Mouse (Mus musculus) midbrain, postnatal 0 days (tissue): ENCODE measurements around the gene 1700016K19Rik. TPM values are rescaled to one million over a fixed set of nuclear protein-coding genes. Genes with fewer than 3 reads are reported as not detected.
"Not testable (repeated sequence)": the region's sequence is repeated elsewhere in the genome, so short reads cannot be mapped to it uniquely, and the experiment has no call there.

Experiments
- ATAC-seq: fragments of 200-750 bp; cut with Nextera tagmentation; 2 replicates; pipeline ENCODE4 v1.8.0; 2017; ENCODE audit warnings: moderate number of reproducible peaks, mild to moderate bottlenecking, moderate TSS enrichment, moderate library complexity; ENCODE audit not compliant: low FRiP score
- DNase-seq: peaks from one replicate; pipeline ENCODE4 v3.0.0-alpha.2; 2015; ENCODE audit warnings: low spot score
- H3K27ac ChIP-seq: fragments of 300-500 bp; sonication (generic); 2 replicates; pipeline ENCODE4 v1.5.1; 2014; ENCODE audit warnings: low read depth, mild to moderate bottlenecking, low read length, mixed read lengths
- H3K27me3 ChIP-seq: fragments of 300-500 bp; sonication (generic); 2 replicates; pipeline ENCODE4 v1.6.1; 2014; ENCODE audit warnings: low read length, control low read depth, mixed read lengths; ENCODE audit not compliant: insufficient read depth
- H3K36me3 ChIP-seq: fragments of 300-500 bp; sonication (generic); 2 replicates; pipeline ENCODE4 v1.6.1; 2014; ENCODE audit warnings: low read length, control low read depth, mixed read lengths; ENCODE audit not compliant: insufficient read depth
- H3K4me1 ChIP-seq: fragments of 300-500 bp; sonication (generic); 2 replicates; pipeline ENCODE4 v1.6.1; 2014; ENCODE audit warnings: mild to moderate bottlenecking, control low read depth, antibody characterized with exemption, low read length, mixed read lengths; ENCODE audit not compliant: insufficient read depth
- H3K4me2 ChIP-seq: fragments of 300-500 bp; sonication (generic); 2 replicates; pipeline ENCODE4 v1.6.1; 2014; ENCODE audit warnings: low read depth, mild to moderate bottlenecking, low read length, mixed read lengths; ENCODE audit not compliant: poor library complexity, severe bottlenecking
- H3K4me3 ChIP-seq: fragments of 300-500 bp; sonication (generic); 2 replicates; pipeline ENCODE4 v1.5.1; 2014; ENCODE audit warnings: low read depth, mild to moderate bottlenecking, low read length, moderate library complexity
- H3K9ac ChIP-seq: fragments of 300-500 bp; sonication (generic); replicated peaks from 2 replicates; pipeline ENCODE4 v1.6.1; 2014; ENCODE audit warnings: mild to moderate bottlenecking, low read length, moderate library complexity, mixed read lengths; ENCODE audit not compliant: poor library complexity, severe bottlenecking
- H3K9me3 ChIP-seq: fragments of 300-500 bp; sonication (generic); 2 replicates; pipeline ENCODE4 v1.6.1; 2016; ENCODE audit warnings: low read length, control low read depth
- CTCF ChIP-seq: IDR thresholded peaks from 2 replicates; pipeline ENCODE4 v1.5.1; 2016; ENCODE audit warnings: antibody characterized with exemption, mild to moderate bottlenecking
- WGBS: fragments of 180-500 bp; shearing (Covaris S2); extraction: QIAGEN DNeasy Blood & Tissue Kit; methylation state at CpG from one replicate; pipeline ENCODE4 v1.1.7; 2014; 5-methylcytosine and 5-hydroxymethylcytosine counted together
- polyA plus RNA-seq: library from polyadenylated mRNA; unstranded; fragments of >200 nt; fragmentation: Nextera tagmentation; extraction: Ambion mirVana; gene quantifications from 2 replicates; pipeline ENCODE4 v1.2.1, GENCODE M21; 2015
- total RNA-seq: library from RNA; depleted of rRNA; stranded (reverse); fragments of >200 nt; gene quantifications from 2 replicates; pipeline ENCODE4 v1.2.3, GENCODE M21; 2014

Gene 1700016K19Rik
- total and polyA plus RNA-seq, 2 experiments from 2014 or later = 8.8 to 11.3 TPM

DNA sequence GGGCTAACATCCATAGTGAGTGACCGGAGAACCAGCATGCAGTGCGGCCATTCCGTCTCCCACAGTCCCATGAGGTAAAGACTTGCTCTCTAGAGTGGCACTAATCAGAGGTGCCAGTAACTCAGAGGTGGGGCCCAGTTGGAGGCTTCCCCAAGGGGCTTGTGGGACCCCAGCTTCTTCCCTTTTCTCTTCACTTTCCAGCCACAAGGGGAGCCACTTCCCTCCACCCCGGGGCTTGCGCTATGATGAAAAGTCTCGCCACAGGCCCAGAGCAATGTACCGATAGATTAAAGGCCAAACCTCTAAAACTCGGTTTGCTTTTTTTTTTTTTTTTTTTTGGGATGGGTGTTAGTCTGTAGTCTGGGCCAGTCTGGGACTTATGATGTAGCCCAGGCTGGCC lies 7.8 kb upstream of the 1700016K19Rik start:
- Histone ChIP-seq H3K27ac (no peak overlapping the region), H3K36me3 (no peaks in the 10 kb centered on the region), H3K9ac (no peak overlapping the region), H3K27me3 (no peaks in the 10 kb centered on the region), H3K4me2 (no peak overlapping the region), H3K4me1 (no peaks in the 10 kb centered on the region), H3K9me3 (no peaks in the 10 kb centered on the region), H3K4me3 (no peak overlapping the region)
- 91% methylated on average over 8 of the region's 8 CpGs for WGBS
- no peak for DNase-seq
- no peak for TF ChIP-seq CTCF
- ATAC-seq = no peak

GRCm38 (mm10) chr11:75992481-75992880 lies 7.2 kb upstream of the 1700016K19Rik start:
- no peak overlapping the region for H3K4me3 ChIP-seq
- H3K9me3 ChIP-seq = no peaks in the 10 kb centered on the region
- ATAC-seq (no peak), DNase-seq (no peak)
- no peak overlapping the region for H3K9ac ChIP-seq
- no peak for TF ChIP-seq CTCF
- no peak overlapping the region for H3K27ac ChIP-seq
- H3K27me3 ChIP-seq = no peaks in the 10 kb centered on the region
- no peak overlapping the region for H3K4me2 ChIP-seq
- 88% methylated on average over 8 of the region's 8 CpGs for WGBS
- no peaks in the 10 kb centered on the region for H3K4me1 ChIP-seq
- no peaks in the 10 kb centered on the region for H3K36me3 ChIP-seq

DNA sequence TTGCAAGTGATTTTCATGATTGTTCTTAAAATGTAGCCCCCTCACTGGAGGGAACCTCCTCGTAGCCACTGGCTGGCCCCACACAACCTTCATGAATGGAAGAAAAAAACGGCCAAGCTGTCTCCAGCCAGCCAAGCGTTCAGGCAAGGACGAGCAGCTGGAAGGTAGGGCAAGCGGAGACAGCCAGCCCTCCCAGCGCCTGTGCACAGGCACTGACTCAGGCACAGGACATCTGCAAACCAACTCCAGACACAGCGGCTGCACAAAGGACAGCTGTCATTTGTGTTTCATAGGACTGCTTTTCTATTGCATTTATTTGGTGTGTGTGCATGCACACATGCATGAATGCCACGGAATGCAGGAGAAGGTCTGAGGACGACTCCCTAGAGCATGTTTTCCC lies 5.4 kb upstream of the 1700016K19Rik start:
- 33% methylated on average over 9 of the region's 9 CpGs for WGBS
- Histone ChIP-seq H3K4me1 (no peaks in the 10 kb centered on the region), H3K36me3 (no peaks in the 10 kb centered on the region), H3K27me3 (no peaks in the 10 kb centered on the region), H3K27ac (no peak overlapping the region), H3K9me3 (no peaks in the 10 kb centered on the region), H3K4me2 (no peak overlapping the region), H3K4me3 (no peak overlapping the region), H3K9ac (no peak overlapping the region)
- no peak for TF ChIP-seq CTCF
- ATAC-seq (no peak), DNase-seq (no peak)

- Histone ChIP-seq H3K4me3 (no peak overlapping the region), H3K36me3 (no peaks in the 10 kb centered on the region), H3K4me2 (no peak overlapping the region), H3K4me1 (peaks cover 3% of the 10 kb centered on the region; the same call in 1 of the 2 replicates), H3K27ac (no peak overlapping the region), H3K9ac (no peak overlapping the region), H3K27me3 (no peaks in the 10 kb centered on the region), H3K9me3 (no peaks in the 10 kb centered on the region)
- no peak for TF ChIP-seq CTCF
- DNase-seq (no peak), ATAC-seq (no peak)
- WGBS = 87% methylated on average over 5 of the region's 5 CpGs
These were observed 989 bp downstream of the 1700016K19Rik start for GRCm38 (mm10) chr11:76000701-76001100.

- Histone ChIP-seq H3K4me2 (no peak overlapping the region), H3K36me3 (no peaks in the 10 kb centered on the region), H3K9ac (no peak overlapping the region), H3K9me3 (no peaks in the 10 kb centered on the region), H3K4me1 (peaks cover 3% of the 10 kb centered on the region; the same call in 1 of the 2 replicates), H3K27me3 (no peaks in the 10 kb centered on the region), H3K4me3 (no peak overlapping the region), H3K27ac (no peak overlapping the region)
- no peak for DNase-seq
- TF ChIP-seq CTCF = peak; percentile 53
- ATAC-seq = no peak
- 43% methylated on average over 3 of the region's 3 CpGs for WGBS
These were observed 1.6 kb downstream of the 1700016K19Rik start for GRCm38 (mm10) chr11:76001237-76001878.

DNA sequence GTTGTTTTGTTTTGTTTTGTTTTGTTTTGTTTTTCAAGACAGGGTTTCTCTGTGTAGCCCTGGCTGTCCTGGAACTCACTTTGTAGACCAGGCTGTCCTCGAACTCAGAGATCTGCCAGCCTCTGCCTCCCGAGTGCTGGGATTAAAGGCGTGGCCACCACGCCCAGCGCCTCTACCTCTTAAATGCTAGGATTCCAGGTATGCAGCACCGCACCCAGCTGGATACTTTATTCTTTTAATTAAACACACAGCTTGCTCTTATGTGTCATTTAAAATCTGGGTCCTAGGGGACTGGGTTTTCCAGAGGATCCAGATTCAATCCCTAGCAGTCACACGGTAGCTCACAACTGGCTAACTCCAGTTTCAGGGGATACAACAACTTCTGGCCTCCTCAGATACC lies 4.6 kb downstream of the 1700016K19Rik start:
- not testable (repeated sequence) for H3K36me3 ChIP-seq, H3K27me3 ChIP-seq, H3K9me3 ChIP-seq, DNase-seq, ATAC-seq, H3K4me3 ChIP-seq, H3K4me1 ChIP-seq, H3K9ac ChIP-seq, H3K4me2 ChIP-seq, H3K27ac ChIP-seq
- WGBS = 92% methylated on average over 7 of the region's 7 CpGs
